In the genomic region with DNA sequence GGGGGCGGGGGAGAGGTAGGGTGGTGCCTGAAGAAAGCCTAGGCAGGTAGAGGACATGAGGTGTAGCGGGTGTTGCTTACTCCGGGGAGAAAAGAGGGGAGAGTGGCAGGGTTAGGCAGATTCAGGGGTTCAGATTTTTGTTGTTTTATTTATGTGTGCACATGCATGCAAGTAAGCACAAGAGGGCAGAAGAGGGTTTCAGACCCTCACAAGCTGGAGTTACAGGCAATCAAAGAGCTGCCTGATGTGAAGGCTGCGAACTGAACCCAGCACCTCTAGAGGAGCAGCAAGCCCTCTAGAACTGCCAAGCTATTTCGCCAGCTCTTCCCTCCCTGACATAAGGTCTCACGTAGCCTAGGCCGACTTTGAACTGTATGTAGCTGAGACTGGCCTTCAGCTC, we compare ENCODE assay signal across 9 mouse cellular contexts. TPM values are rescaled to one million over a fixed set of nuclear protein-coding genes. Genes with fewer than 3 reads are reported as not detected.
DNase-seq lines count a peak whose midpoint lies in the region; ATAC-seq lines count a peak whose summit lies in the region.
"Had no signal": no experiment of that assay in that cellular context is flagged by ENCODE, and none has a peak within 500 bp of the region (broad histone marks: within the 10 kb centered on the region; RNA-seq: fewer than 3 reads in every experiment).

No protein-coding gene starts in this region.

- H3K9me3 ChIP-seq in forebrain, embryonic 10.5 days = no peaks in the 10 kb centered on the region
- no peaks in the 10 kb centered on the region for H3K9me3 ChIP-seq in forebrain, embryonic 15.5 days
- no peaks in the 10 kb centered on the region for H3K9me3 ChIP-seq in midbrain, embryonic 10.5 days (replicated peaks)
- no peaks in the 10 kb centered on the region for H3K9me3 ChIP-seq in midbrain, embryonic 13.5 days
- H3K9me3 ChIP-seq in hindbrain, embryonic 15.5 days = no peaks in the 10 kb centered on the region

- H3K4me1 ChIP-seq in forebrain, embryonic 10.5 days = peaks cover 21% of the 10 kb centered on the region
- peaks cover 10% of the 10 kb centered on the region for H3K4me1 ChIP-seq in forebrain, embryonic 15.5 days
- H3K4me1 ChIP-seq in midbrain, embryonic 10.5 days = peaks cover 22% of the 10 kb centered on the region
- H3K4me1 ChIP-seq in midbrain, embryonic 13.5 days (replicated peaks) = peaks cover 16% of the 10 kb centered on the region
- peaks cover 20% of the 10 kb centered on the region for H3K4me1 ChIP-seq in hindbrain, embryonic 15.5 days (replicated peaks)

- WGBS in forebrain, embryonic 10.5 days = 36% methylated on average over 7 of the region's 7 CpGs
- WGBS in forebrain, embryonic 15.5 days = 35% methylated on average over 7 of the region's 7 CpGs
- 44% methylated on average over 7 of the region's 7 CpGs for WGBS in midbrain, embryonic 10.5 days
- 39% methylated on average over 7 of the region's 7 CpGs for WGBS in midbrain, embryonic 13.5 days
- WGBS in hindbrain, embryonic 15.5 days = 43% methylated on average over 7 of the region's 7 CpGs

- H3K4me2 ChIP-seq in forebrain, embryonic 15.5 days (replicated peaks) = no peak overlapping the region
- no peak overlapping the region for H3K4me2 ChIP-seq in midbrain, embryonic 13.5 days (replicated peaks)
- H3K4me2 ChIP-seq in hindbrain, embryonic 15.5 days = peak overlapping the region; percentile 98

- peaks cover 53% of the 10 kb centered on the region for H3K27me3 ChIP-seq in forebrain, embryonic 10.5 days (ENCODE audit: poor library complexity, severe bottlenecking)
- H3K27me3 ChIP-seq in forebrain, embryonic 15.5 days = peaks cover 25% of the 10 kb centered on the region
- peaks cover 52% of the 10 kb centered on the region for H3K27me3 ChIP-seq in midbrain, embryonic 10.5 days (ENCODE audit: low read depth, poor library complexity, severe bottlenecking)
- H3K27me3 ChIP-seq in midbrain, embryonic 13.5 days = peaks cover 34% of the 10 kb centered on the region
- H3K27me3 ChIP-seq in hindbrain, embryonic 15.5 days = peaks cover 17% of the 10 kb centered on the region; the same call in 1 of the 2 replicates
- no peaks in the 10 kb centered on the region for H3K27me3 ChIP-seq in splenic B cell, adult 2 months (ENCODE audit: control insufficient read depth, insufficient read depth, low read length, poor library complexity, severe bottlenecking)

- DNase-seq in forebrain, embryonic 10.5 days (ENCODE audit: extremely low spot score, low spot score) = no peak
- no peak for DNase-seq in midbrain, embryonic 10.5 days (ENCODE audit: low spot score)
- peak; percentile 42 for DNase-seq in splenic B cell, adult 2 months (ENCODE audit: low read depth, low spot score)
- DNase-seq in testis, postnatal 14 days (ENCODE audit: low spot score) = no peak
- no peak for DNase-seq in right cerebral cortex, adult 18-20 months

- no peak overlapping the region for H3K9ac ChIP-seq in forebrain, embryonic 15.5 days (replicated peaks)
- no peak overlapping the region for H3K9ac ChIP-seq in midbrain, embryonic 13.5 days (replicated peaks)
- no peak overlapping the region for H3K9ac ChIP-seq in hindbrain, embryonic 15.5 days

- no peaks in the 10 kb centered on the region for H3K36me3 ChIP-seq in forebrain, embryonic 10.5 days (replicated peaks)
- H3K36me3 ChIP-seq in forebrain, embryonic 15.5 days = no peaks in the 10 kb centered on the region
- no peaks in the 10 kb centered on the region for H3K36me3 ChIP-seq in midbrain, embryonic 10.5 days
- H3K36me3 ChIP-seq in midbrain, embryonic 13.5 days = no peaks in the 10 kb centered on the region
- no peaks in the 10 kb centered on the region for H3K36me3 ChIP-seq in hindbrain, embryonic 15.5 days
- H3K36me3 ChIP-seq in splenic B cell, adult 2 months (ENCODE audit: control insufficient read depth, insufficient read depth, low read length, poor library complexity, severe bottlenecking) = no peaks in the 10 kb centered on the region

- no peak overlapping the region for H3K27ac ChIP-seq in forebrain, embryonic 10.5 days
- no peak overlapping the region for H3K27ac ChIP-seq in forebrain, embryonic 15.5 days (replicated peaks)
- H3K27ac ChIP-seq in midbrain, embryonic 10.5 days (replicated peaks) = no peak overlapping the region
- no peak overlapping the region for H3K27ac ChIP-seq in midbrain, embryonic 13.5 days
- H3K27ac ChIP-seq in hindbrain, embryonic 15.5 days (replicated peaks) = no peak overlapping the region

- no peak for ATAC-seq in forebrain, embryonic 15.5 days (replicated peaks)
- no peak for ATAC-seq in midbrain, embryonic 13.5 days
- ATAC-seq in hindbrain, embryonic 15.5 days (ENCODE audit: low FRiP score, low read depth) = no peak

- H3K4me3 ChIP-seq in forebrain, embryonic 10.5 days = 0 out of 2 replicates have a peak overlapping the region, but pooled peaks have one; percentile 66
- no peak overlapping the region for H3K4me3 ChIP-seq in forebrain, embryonic 15.5 days
- 0 out of 2 replicates have a peak overlapping the region, but pooled peaks have one; percentile 0 for H3K4me3 ChIP-seq in midbrain, embryonic 10.5 days
- H3K4me3 ChIP-seq in midbrain, embryonic 13.5 days (replicated peaks) = no peak overlapping the region
- peak overlapping the region; percentile 55 for H3K4me3 ChIP-seq in hindbrain, embryonic 15.5 days

RNA-seq across cellular contexts. Expression of gene Capn1, which starts 0.8 kb away (rescaled TPM):
- 2.5 and 3.0 TPM in 2 replicates for polyA plus RNA-seq in forebrain, embryonic 10.5 days (2016; fragmentation: Nextera tagmentation; extraction: Ambion mirVana)
- polyA plus RNA-seq in forebrain, embryonic 15.5 days (2015; fragmentation: Nextera tagmentation; extraction: Ambion mirVana) = 1.6 and 1.8 TPM in 2 replicates
- polyA plus RNA-seq in midbrain, embryonic 10.5 days (2016; fragmentation: Nextera tagmentation; extraction: Ambion mirVana) = 4.1 and 4.3 TPM in 2 replicates
- 1.9 and 2.3 TPM in 2 replicates for polyA plus RNA-seq in midbrain, embryonic 13.5 days (2015; fragmentation: Nextera tagmentation; extraction: Ambion mirVana)
- polyA plus RNA-seq in hindbrain, embryonic 15.5 days (2015; fragmentation: Nextera tagmentation; extraction: Ambion mirVana) = 4.8 and 5.8 TPM in 2 replicates

RNA-seq across cellular contexts. Expression of gene Syvn1, which starts 29.8 kb away (rescaled TPM):
- polyA plus RNA-seq in forebrain, embryonic 10.5 days (2016; fragmentation: Nextera tagmentation; extraction: Ambion mirVana) = 30.8 and 32.2 TPM in 2 replicates
- 25.7 and 26.5 TPM in 2 replicates for polyA plus RNA-seq in forebrain, embryonic 15.5 days (2015; fragmentation: Nextera tagmentation; extraction: Ambion mirVana)
- polyA plus RNA-seq in midbrain, embryonic 10.5 days (2016; fragmentation: Nextera tagmentation; extraction: Ambion mirVana) = 35.0 and 35.8 TPM in 2 replicates
- 27.8 and 33.8 TPM in 2 replicates for polyA plus RNA-seq in midbrain, embryonic 13.5 days (2015; fragmentation: Nextera tagmentation; extraction: Ambion mirVana)
- 32.9 and 39.8 TPM in 2 replicates for polyA plus RNA-seq in hindbrain, embryonic 15.5 days (2015; fragmentation: Nextera tagmentation; extraction: Ambion mirVana)

RNA-seq across cellular contexts. Expression of gene Slc22a20, which starts 30.6 kb away (rescaled TPM):
- polyA plus RNA-seq in forebrain, embryonic 10.5 days (2016; fragmentation: Nextera tagmentation; extraction: Ambion mirVana) = not detected in 2 replicates
- polyA plus RNA-seq in forebrain, embryonic 15.5 days (2015; fragmentation: Nextera tagmentation; extraction: Ambion mirVana) = not detected in 2 replicates
- not detected in 2 replicates for polyA plus RNA-seq in midbrain, embryonic 10.5 days (2016; fragmentation: Nextera tagmentation; extraction: Ambion mirVana)
- polyA plus RNA-seq in midbrain, embryonic 13.5 days (2015; fragmentation: Nextera tagmentation; extraction: Ambion mirVana) = not detected in 2 replicates
- not detected in 2 replicates for polyA plus RNA-seq in hindbrain, embryonic 15.5 days (2015; fragmentation: Nextera tagmentation; extraction: Ambion mirVana)
- polyA plus RNA-seq: heart, embryonic 14.5 days had no signal

RNA-seq across cellular contexts. Expression of gene Mrpl49, which starts 41.1 kb away (rescaled TPM):
- 89.4 and 92.1 TPM in 2 replicates for polyA plus RNA-seq in forebrain, embryonic 10.5 days (2016; fragmentation: Nextera tagmentation; extraction: Ambion mirVana)
- 71.5 and 72.4 TPM in 2 replicates for polyA plus RNA-seq in forebrain, embryonic 15.5 days (2015; fragmentation: Nextera tagmentation; extraction: Ambion mirVana)
- 85.3 and 88.4 TPM in 2 replicates for polyA plus RNA-seq in midbrain, embryonic 10.5 days (2016; fragmentation: Nextera tagmentation; extraction: Ambion mirVana)
- polyA plus RNA-seq in midbrain, embryonic 13.5 days (2015; fragmentation: Nextera tagmentation; extraction: Ambion mirVana) = 73.7 and 74.7 TPM in 2 replicates
- polyA plus RNA-seq in hindbrain, embryonic 15.5 days (2015; fragmentation: Nextera tagmentation; extraction: Ambion mirVana) = 62.3 and 64.4 TPM in 2 replicates

RNA-seq across cellular contexts. Expression of gene Fau, which starts 41.1 kb away (rescaled TPM):
- 829 and 865 TPM in 2 replicates for polyA plus RNA-seq in forebrain, embryonic 10.5 days (2016; fragmentation: Nextera tagmentation; extraction: Ambion mirVana)
- 582 and 618 TPM in 2 replicates for polyA plus RNA-seq in forebrain, embryonic 15.5 days (2015; fragmentation: Nextera tagmentation; extraction: Ambion mirVana)
- polyA plus RNA-seq in midbrain, embryonic 10.5 days (2016; fragmentation: Nextera tagmentation; extraction: Ambion mirVana) = 711 and 835 TPM in 2 replicates
- 632 and 647 TPM in 2 replicates for polyA plus RNA-seq in midbrain, embryonic 13.5 days (2015; fragmentation: Nextera tagmentation; extraction: Ambion mirVana)
- polyA plus RNA-seq in hindbrain, embryonic 15.5 days (2015; fragmentation: Nextera tagmentation; extraction: Ambion mirVana) = 503 and 507 TPM in 2 replicates

Comparison
In these comparisons a context has a peak if more than half of its experiments do, and no peak if none do; other contexts are left out.
1. H3K4me3 ChIP-seq: peak in forebrain, embryonic 10.5 days (single experiment), midbrain, embryonic 10.5 days (single experiment) and hindbrain, embryonic 15.5 days (single experiment); none in forebrain, embryonic 15.5 days (single experiment) and midbrain, embryonic 13.5 days (single experiment).